ENCODE assay signal across 17 mouse cellular contexts in genomic region chr15:87335737-87336136, GRCm38 (mm10).
DNase-seq lines count a peak whose midpoint lies in the region; ATAC-seq and TF ChIP-seq lines count a peak whose summit lies in the region.
"Had no signal": no experiment of that assay in that cellular context is flagged by ENCODE, and none has a peak within 500 bp of the region (broad histone marks: within the 10 kb centered on the region; RNA-seq: fewer than 3 reads in every experiment).

No protein-coding gene starts in this region.

- H3K36me3 ChIP-seq in forebrain, embryonic 14.5 days (ENCODE audit: control insufficient read depth, insufficient read depth, low read length) = no peaks in the 10 kb centered on the region
- H3K36me3 ChIP-seq in forebrain, embryonic 11.5 days (ENCODE audit: control insufficient read depth, insufficient read depth, low read length) = no peaks in the 10 kb centered on the region
- no peaks in the 10 kb centered on the region for H3K36me3 ChIP-seq in midbrain, postnatal 0 days (ENCODE audit: insufficient read depth, low read length)
- H3K36me3 ChIP-seq in midbrain, embryonic 11.5 days (ENCODE audit: control insufficient read depth, insufficient read depth, low read length) = no peaks in the 10 kb centered on the region
- H3K36me3 ChIP-seq in forebrain, postnatal 0 days (ENCODE audit: insufficient read depth) = no peaks in the 10 kb centered on the region
- H3K36me3 ChIP-seq: embryonic facial prominence, embryonic 13.5 days; limb, embryonic 13.5 days; midbrain, embryonic 10.5 days had no signal

- no peak for TF ChIP-seq CTCF in midbrain, postnatal 0 days (IDR thresholded peaks at IDR 0.05)
- TF ChIP-seq CTCF in forebrain, postnatal 0 days (IDR thresholded peaks at IDR 0.05; ENCODE audit: low read depth) = no peak

- H3K4me1 ChIP-seq in forebrain, embryonic 14.5 days (ENCODE audit: control insufficient read depth, insufficient read depth, low read length) = peaks cover 10% of the 10 kb centered on the region
- no peaks in the 10 kb centered on the region for H3K4me1 ChIP-seq in forebrain, embryonic 11.5 days (replicated peaks; ENCODE audit: control insufficient read depth, insufficient read depth, low read length)
- no peaks in the 10 kb centered on the region for H3K4me1 ChIP-seq in midbrain, postnatal 0 days (ENCODE audit: insufficient read depth, low read length)
- H3K4me1 ChIP-seq in midbrain, embryonic 11.5 days (ENCODE audit: control insufficient read depth, insufficient read depth, low read length) = peaks cover 5% of the 10 kb centered on the region; the same call in 1 of the 2 replicates
- H3K4me1 ChIP-seq in forebrain, postnatal 0 days (ENCODE audit: insufficient read depth) = peaks cover 8% of the 10 kb centered on the region; the same call in 1 of the 2 replicates
- H3K4me1 ChIP-seq: embryonic facial prominence, embryonic 13.5 days; limb, embryonic 13.5 days had no signal

- H3K9me3 ChIP-seq in forebrain, embryonic 14.5 days (replicated peaks; ENCODE audit: control insufficient read depth, low read length) = no peaks in the 10 kb centered on the region
- no peaks in the 10 kb centered on the region for H3K9me3 ChIP-seq in forebrain, embryonic 11.5 days (ENCODE audit: control insufficient read depth, low read length)
- H3K9me3 ChIP-seq in midbrain, postnatal 0 days (ENCODE audit: low read length) = no peaks in the 10 kb centered on the region
- no peaks in the 10 kb centered on the region for H3K9me3 ChIP-seq in midbrain, embryonic 11.5 days (ENCODE audit: control insufficient read depth, low read length)
- H3K9me3 ChIP-seq in forebrain, postnatal 0 days (ENCODE audit: low read length) = no peaks in the 10 kb centered on the region
- H3K9me3 ChIP-seq: embryonic facial prominence, embryonic 13.5 days; limb, embryonic 13.5 days; midbrain, embryonic 10.5 days had no signal

- no peaks in the 10 kb centered on the region for H3K27me3 ChIP-seq in forebrain, embryonic 14.5 days (replicated peaks; ENCODE audit: control insufficient read depth, insufficient read depth, low read length)
- no peaks in the 10 kb centered on the region for H3K27me3 ChIP-seq in forebrain, embryonic 11.5 days (ENCODE audit: control insufficient read depth, insufficient read depth, low read length)
- H3K27me3 ChIP-seq in midbrain, postnatal 0 days (ENCODE audit: insufficient read depth, low read length) = no peaks in the 10 kb centered on the region
- no peaks in the 10 kb centered on the region for H3K27me3 ChIP-seq in midbrain, embryonic 11.5 days (ENCODE audit: control insufficient read depth, insufficient read depth, low read length)
- H3K27me3 ChIP-seq in forebrain, postnatal 0 days (ENCODE audit: insufficient read depth, low read length) = no peaks in the 10 kb centered on the region
- H3K27me3 ChIP-seq: embryonic facial prominence, embryonic 13.5 days; limb, embryonic 13.5 days had no signal

- ATAC-seq in forebrain, embryonic 14.5 days = peak; percentile 66; the same call in 1 of the 2 replicates
- no peak for ATAC-seq in forebrain, embryonic 11.5 days (replicated peaks; ENCODE audit: low FRiP score)
- ATAC-seq in midbrain, postnatal 0 days (ENCODE audit: low FRiP score) = no peak
- no peak for ATAC-seq in midbrain, embryonic 11.5 days (ENCODE audit: low FRiP score)
- ATAC-seq in forebrain, postnatal 0 days = no peak; the same call in 1 of the 2 replicates
- ATAC-seq in CD4-positive, CD25-positive, alpha-beta regulatory T cell, adult 4 months = no peak

- H3K4me2 ChIP-seq in forebrain, embryonic 14.5 days (ENCODE audit: low read length) = no peak overlapping the region
- H3K4me2 ChIP-seq in forebrain, embryonic 11.5 days (ENCODE audit: low read depth, low read length, severe bottlenecking) = no peak overlapping the region
- H3K4me2 ChIP-seq in midbrain, postnatal 0 days (ENCODE audit: low read depth, low read length, poor library complexity, severe bottlenecking) = no peak overlapping the region
- no peak overlapping the region for H3K4me2 ChIP-seq in midbrain, embryonic 11.5 days
- H3K4me2 ChIP-seq in forebrain, postnatal 0 days (ENCODE audit: low read depth) = no peak overlapping the region
- H3K4me2 ChIP-seq: embryonic facial prominence, embryonic 13.5 days; limb, embryonic 13.5 days had no signal

- H3K9ac ChIP-seq in forebrain, embryonic 14.5 days (ENCODE audit: low read length) = no peak overlapping the region
- no peak overlapping the region for H3K9ac ChIP-seq in forebrain, embryonic 11.5 days (ENCODE audit: low read length)
- no peak overlapping the region for H3K9ac ChIP-seq in midbrain, postnatal 0 days (replicated peaks; ENCODE audit: low read length, poor library complexity, severe bottlenecking)
- no peak overlapping the region for H3K9ac ChIP-seq in midbrain, embryonic 11.5 days (ENCODE audit: low read length)
- no peak overlapping the region for H3K9ac ChIP-seq in forebrain, postnatal 0 days
- H3K9ac ChIP-seq: embryonic facial prominence, embryonic 13.5 days; limb, embryonic 13.5 days had no signal

- WGBS in forebrain, embryonic 14.5 days = 61% methylated on average over 11 of the region's 11 CpGs
- 90% methylated on average over 11 of the region's 11 CpGs for WGBS in forebrain, embryonic 11.5 days
- WGBS in midbrain, postnatal 0 days = 77% methylated on average over 11 of the region's 11 CpGs
- 89% methylated on average over 11 of the region's 11 CpGs for WGBS in midbrain, embryonic 11.5 days
- 50% methylated on average over 11 of the region's 11 CpGs for WGBS in forebrain, postnatal 0 days

- no peak overlapping the region for H3K4me3 ChIP-seq in forebrain, embryonic 14.5 days (ENCODE audit: low read depth, low read length)
- no peak overlapping the region for H3K4me3 ChIP-seq in forebrain, embryonic 11.5 days (ENCODE audit: low read depth, low read length)
- H3K4me3 ChIP-seq in midbrain, postnatal 0 days (ENCODE audit: low read depth, low read length) = no peak overlapping the region
- no peak overlapping the region for H3K4me3 ChIP-seq in midbrain, embryonic 11.5 days (ENCODE audit: low read depth, low read length)
- no peak overlapping the region for H3K4me3 ChIP-seq in forebrain, postnatal 0 days (ENCODE audit: low read depth, low read length)
- H3K4me3 ChIP-seq: embryonic facial prominence, embryonic 13.5 days; gastrocnemius, adult 2 months; limb, embryonic 13.5 days; midbrain, embryonic 10.5 days had no signal

- H3K27ac ChIP-seq in forebrain, embryonic 14.5 days (ENCODE audit: low read depth, low read length) = 0 out of 2 replicates have a peak overlapping the region, but pooled peaks have one; percentile 36
- H3K27ac ChIP-seq in forebrain, embryonic 11.5 days (ENCODE audit: low read depth, low read length) = no peak overlapping the region
- no peak overlapping the region for H3K27ac ChIP-seq in midbrain, postnatal 0 days (ENCODE audit: low read depth, low read length)
- H3K27ac ChIP-seq in midbrain, embryonic 11.5 days (ENCODE audit: low read depth, low read length) = no peak overlapping the region
- no peak overlapping the region for H3K27ac ChIP-seq in forebrain, postnatal 0 days (ENCODE audit: low read depth, low read length)
- H3K27ac ChIP-seq: embryonic facial prominence, embryonic 13.5 days; gastrocnemius, adult 2 months; limb, embryonic 13.5 days; midbrain, embryonic 10.5 days had no signal

- DNase-seq in forebrain, embryonic 14.5 days (ENCODE audit: low spot score) = peak; percentile 84
- DNase-seq in forebrain, embryonic 11.5 days (ENCODE audit: low spot score) = no peak
- DNase-seq in midbrain, postnatal 0 days (ENCODE audit: low spot score) = peak; percentile 61
- no peak for DNase-seq in midbrain, embryonic 11.5 days (ENCODE audit: low spot score, missing footprints)
- peak; percentile 74 for DNase-seq in forebrain, postnatal 0 days
- no peak for DNase-seq in adrenal gland, adult 18-20 months (ENCODE audit: low spot score in 2 of 2)
- DNase-seq in urinary bladder, adult 18-20 months (ENCODE audit: low spot score in 2 of 2) = no peak
- DNase-seq: gastrocnemius, adult 2 months; heart, adult 18-20 months; kidney, adult 9 months; lung, postnatal 36 days; right cerebral cortex, postnatal 14 days; thymus, postnatal 4 days had no signal

Comparison
In these comparisons a context has a peak if more than half of its experiments do, and no peak if none do; other contexts are left out.
1. DNase-seq: peak in forebrain, embryonic 14.5 days (single experiment), midbrain, postnatal 0 days (single experiment) and forebrain, postnatal 0 days (single experiment); none in forebrain, embryonic 11.5 days (single experiment), midbrain, embryonic 11.5 days (single experiment), adrenal gland, adult 18-20 months (0 of 2) and urinary bladder, adult 18-20 months (0 of 2).